Mouse (Mus musculus) spleen, postnatal 14 days (tissue): ENCODE results near the gene Spata31d1c.

Experiments used
- DNase-seq, 2 experiments: peaks; one replicate each; pipeline ENCODE4 v3.0.0; 2021 to 2022; ENCODE audit warnings: low spot score in 2 of 2

Spata31d1c gene

DNA sequence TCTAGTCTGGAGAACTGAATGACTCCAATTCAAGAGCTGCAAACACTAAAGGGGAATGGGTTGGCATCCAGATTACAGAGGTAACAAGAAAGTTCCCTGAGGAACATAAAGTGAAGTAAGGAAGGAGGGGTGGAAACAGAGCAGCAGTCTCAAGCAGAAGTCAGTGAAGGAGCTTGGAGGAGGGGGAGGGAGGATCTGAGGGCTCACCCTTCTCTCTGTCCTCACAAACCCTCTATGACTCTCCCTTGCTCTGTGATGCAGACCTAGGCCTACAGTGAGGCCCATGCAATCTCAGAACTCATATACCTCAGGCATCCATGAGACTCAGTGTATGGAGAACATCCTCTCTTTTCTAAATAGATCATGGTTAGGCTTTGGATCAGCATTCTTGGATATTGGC, at the start of gene Spata31d1c:
Gene Spata31d1c, plus strand, starts transcription at position 301 of the 400 bp plus-strand sequence.
- DNase-seq = no peak

- DNase-seq = no peak
These were observed 44.0 kb upstream of the Spata31d1c start for GRCm38 (mm10) chr13:64988828-64989227.

DNA sequence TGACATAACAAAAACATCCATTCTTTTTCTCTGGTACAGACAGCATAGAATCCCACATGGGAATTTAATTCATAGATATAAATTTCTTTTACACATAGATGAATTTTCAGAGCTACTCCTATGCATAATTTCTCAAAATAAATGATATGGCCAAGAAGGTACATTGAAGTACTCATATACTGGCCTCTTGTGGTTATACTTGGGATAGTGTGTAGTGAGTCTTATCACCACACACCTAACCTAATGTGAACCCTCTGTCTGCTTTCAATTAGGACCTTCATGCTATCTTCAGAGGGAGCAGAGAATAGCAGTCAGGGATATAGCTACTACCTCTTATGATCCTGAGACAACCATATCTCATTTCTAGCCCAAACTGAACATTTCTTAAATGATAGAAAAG, 27.4 kb upstream of the Spata31d1c start:
- no peak for DNase-seq

DNA sequence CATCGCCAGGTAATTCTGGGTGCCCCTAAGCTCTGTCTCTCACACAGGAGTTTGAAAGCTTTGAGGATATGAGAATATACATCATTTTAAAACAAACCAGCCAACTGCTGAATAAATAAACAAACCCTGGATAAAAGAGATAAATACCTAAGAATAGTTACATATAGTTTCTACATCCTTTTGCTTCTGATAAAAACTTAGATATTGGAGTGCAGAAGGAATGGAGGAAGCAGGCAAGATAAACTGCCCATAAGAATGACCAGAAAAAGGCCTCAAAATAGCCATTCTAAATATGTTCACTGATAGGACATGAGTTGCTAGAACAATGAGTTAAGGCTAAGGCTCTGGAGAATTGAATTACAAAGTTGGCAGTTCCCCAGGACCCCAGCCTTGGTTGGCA, 26.1 kb upstream of the Spata31d1c start:
- DNase-seq = no peak

GRCm38 (mm10) chr13:65007971-65008370, 24.9 kb upstream of the Spata31d1c start:
- no peak for DNase-seq

DNA sequence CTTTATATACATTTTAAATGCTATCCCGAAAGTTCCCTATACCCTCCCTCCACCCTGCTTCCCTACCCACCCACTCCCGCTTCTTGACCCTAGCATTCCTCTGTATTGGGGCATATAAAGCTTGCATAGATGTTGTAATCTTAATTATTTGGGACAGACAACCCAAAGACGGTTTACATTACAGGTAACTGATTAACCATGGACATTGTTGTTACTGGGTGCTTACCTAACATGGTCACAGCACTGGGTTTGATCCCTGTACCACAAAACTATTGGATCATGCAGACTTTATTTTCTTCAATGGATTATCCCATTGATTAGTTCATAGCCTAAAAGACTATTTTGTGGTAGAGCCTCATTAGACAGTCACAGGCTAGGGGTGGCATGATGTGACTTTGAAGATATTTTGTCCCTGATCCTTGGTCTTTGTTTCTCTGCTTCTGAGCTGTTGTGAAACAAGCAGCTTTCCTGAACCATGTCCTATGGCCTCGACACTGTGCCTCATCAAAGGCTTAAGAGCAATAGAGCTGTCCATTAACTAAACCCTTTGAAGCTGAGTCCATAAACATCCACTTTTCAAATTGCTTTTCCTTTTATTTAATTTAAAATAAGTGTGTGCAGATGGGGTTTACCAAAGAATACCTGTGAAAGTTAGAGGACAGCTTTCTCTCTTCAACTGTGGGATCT, 21.7 kb upstream of the Spata31d1c start:
- DNase-seq = no peak

- DNase-seq = no peak
These were observed 2.2 kb downstream of the Spata31d1c start for GRCm38 (mm10) chr13:65035057-65035456.

DNA sequence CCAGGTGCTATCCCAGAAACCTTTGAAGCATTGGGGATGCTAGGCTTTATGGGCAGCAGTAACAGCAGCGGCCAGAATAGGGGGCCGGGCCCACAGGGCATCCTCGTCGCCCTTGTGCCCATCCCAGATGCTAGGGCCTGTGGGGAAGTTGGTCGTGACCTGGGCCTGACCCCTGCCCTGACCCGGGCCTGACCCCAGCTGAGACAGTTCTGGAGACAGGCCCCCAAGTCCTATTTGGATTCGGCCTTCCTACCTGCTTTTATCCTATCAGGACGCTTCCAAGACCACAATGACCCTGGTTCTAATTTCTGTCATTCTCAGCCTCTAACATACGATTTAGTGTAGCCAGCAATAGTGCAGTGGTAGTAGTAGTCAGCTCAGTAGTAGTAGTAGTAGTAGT, 19.8 kb downstream of the Spata31d1c start, which contains the start of gene Prss47:
Gene Prss47, minus strand, starts transcription at position 101 of the 400 bp plus-strand sequence.
- DNase-seq = no peak

DNA sequence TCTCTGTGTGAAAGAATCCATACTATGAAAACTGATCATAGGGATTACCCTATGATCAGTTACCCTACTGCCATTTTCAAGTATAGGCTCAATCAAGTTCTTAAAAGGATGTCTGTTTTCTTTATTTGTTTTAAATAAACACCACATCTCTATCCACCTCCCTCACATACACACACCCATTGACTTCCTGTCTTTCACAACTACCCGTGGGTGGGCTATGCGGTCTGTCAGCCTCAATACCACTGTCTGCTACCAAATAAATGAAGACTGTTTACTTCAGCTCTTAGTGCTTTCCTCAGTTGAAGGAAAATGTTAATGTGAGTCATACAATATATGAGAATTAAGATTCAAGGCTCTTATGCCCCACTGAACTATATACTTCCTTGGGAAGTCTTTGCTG, 37.1 kb downstream of the Spata31d1c start:
- DNase-seq = no peak
